Mouse (Mus musculus): ENCODE measurements around the gene Tet3.

- no peak for TF ChIP-seq POLR2A (IDR thresholded peaks at IDR 0.05; ENCODE audit: insufficient read depth, low read depth, low read length)
- no peak for TF ChIP-seq CTCF (IDR thresholded peaks at IDR 0.05; ENCODE audit: insufficient read depth, low read depth, low read length)
Measured at GRCm38 (mm10) chr6:83448911-83449310, 10.0 kb downstream of the Tet3 start.
